Mouse (Mus musculus): ENCODE results near the gene Tpcn2. TPM values are rescaled to one million over a fixed set of nuclear protein-coding genes. Genes with fewer than 3 reads are reported as not detected.

The Tpcn2 gene
- total RNA-seq, 2 experiments from 2014 or later: 1.7 to 1.9 TPM

DNA sequence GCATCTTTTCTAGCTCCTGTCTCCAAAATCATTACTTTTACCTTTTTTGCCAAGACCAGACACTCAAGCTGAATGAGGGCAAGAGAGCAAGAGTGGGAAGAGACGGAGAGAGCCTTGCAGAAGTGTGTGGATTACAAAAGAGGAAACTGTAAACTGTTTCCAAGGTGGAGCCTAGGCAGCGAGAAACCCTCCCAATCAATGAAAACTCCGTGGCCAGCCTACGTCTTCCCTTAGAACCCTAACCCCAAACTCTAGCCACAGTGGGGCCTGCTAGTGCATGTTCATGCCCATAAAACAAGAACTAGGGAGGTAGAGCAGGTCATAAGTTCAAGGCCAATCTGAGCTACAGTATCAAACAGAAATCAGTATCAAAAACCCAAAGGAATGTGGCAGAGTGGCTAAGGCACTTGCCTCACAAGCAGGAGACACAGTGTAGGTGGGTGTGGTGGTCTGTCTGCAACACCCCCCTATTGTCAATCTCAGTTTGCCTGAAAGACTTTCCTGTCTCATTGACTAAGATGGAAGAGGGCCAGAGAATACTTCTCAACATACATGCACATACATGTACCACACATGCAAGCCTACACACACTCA is 73.2 kb downstream of the Tpcn2 start:
- DNase-seq: no peak
- intact Hi-C loops (cut with DNase I): no loop called here

GRCm38 (mm10) chr7:145208006-145208405 is 75.8 kb downstream of the Tpcn2 start, which contains the start of gene 1810010D01Rik:
1810010D01Rik (minus strand) TSS chr7:145208119.
- no peak for DNase-seq
- intact Hi-C loops (cut with DNase I): no loop called here

DNA sequence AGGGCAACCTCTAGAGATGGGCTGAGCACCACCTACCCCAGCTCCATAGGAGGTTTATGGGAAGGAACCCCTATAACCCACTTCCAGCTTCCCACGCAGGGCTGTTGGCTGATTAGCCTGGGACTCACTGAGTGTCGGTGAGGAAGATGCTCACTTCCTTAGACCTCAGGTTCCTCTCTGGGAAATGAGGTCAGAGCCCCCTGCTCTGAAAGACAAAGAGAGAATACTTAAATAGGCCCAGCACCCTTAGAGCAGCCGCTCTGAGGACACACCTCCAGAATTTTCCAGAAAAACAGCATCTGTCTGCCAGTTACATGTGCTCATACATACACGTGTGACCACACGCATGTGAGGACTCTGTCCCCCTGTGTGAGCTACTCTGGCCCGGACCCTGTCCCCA is 77.0 kb downstream of the Tpcn2 start:
- no peak for DNase-seq
- intact Hi-C loops (cut with DNase I): no loop called here

DNA sequence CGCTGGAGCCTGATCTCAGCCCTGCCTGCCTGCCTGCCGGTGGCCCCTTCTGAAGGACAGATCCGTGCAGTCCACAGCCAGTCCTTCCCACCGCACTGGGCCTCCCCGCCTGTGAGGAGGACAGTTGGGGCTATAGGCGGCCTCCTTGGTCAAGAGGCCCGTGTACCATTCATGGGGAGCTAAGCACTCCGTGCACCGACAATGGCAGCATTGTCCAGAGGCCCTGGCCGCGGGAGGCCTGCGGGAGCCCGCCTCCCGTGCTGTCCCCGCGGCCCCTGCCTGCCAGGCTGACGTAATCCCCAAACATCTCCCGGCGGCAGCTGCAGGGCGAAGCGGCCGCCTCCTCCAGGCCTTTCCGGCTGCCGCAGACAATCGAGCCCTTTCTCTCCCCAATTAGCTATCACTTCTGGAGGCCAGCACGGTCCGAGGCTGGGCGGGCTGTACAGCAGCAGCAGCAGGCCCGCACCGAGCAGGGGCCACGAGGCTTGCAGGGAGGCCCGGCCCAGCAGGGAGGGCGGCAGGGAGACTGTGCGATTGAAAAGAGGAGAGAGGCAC is 77.7 kb downstream of the Tpcn2 start:
- peak; percentile 54 to 60 for DNase-seq
- intact Hi-C loops (cut with DNase I): no loop called here

DNA sequence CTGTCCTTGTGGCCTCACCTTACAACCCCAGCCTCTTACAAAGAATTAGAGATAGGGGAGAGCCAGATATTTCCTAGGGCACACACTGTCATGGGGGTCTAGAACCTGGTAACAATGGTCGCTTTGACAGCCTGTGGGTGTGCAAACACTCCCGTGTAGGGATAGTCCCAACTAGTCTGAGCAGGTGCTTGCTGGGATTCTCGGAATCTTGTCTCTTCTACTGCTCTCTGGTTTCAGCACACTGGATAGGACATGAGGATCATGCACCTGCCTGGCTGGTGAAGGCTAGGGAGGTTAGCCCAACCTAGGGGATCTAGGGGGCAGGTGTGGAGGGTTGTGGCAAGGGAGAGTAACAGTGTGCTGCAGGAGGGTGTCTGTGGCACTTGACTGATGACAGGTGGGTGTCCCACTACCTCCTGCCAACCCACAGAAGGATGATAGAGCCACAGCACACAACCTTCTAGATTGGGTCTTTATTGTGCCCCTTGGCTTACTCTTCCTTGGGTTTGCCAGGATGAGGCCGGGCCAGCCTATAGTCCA is 78.4 kb downstream of the Tpcn2 start:
- intact Hi-C loops (cut with DNase I): no loop called here
- no peak for DNase-seq

- DNase-seq: no peak
- intact Hi-C loops (cut with DNase I): no loop called here
These were observed 84.1 kb downstream of the Tpcn2 start for GRCm38 (mm10) chr7:145199711-145200110.

- intact Hi-C loops (cut with DNase I): no loop called here
These were observed 85.5 kb downstream of the Tpcn2 start for GRCm38 (mm10) chr7:145198223-145198714.

GRCm38 (mm10) chr7:145197711-145198110 is 86.1 kb downstream of the Tpcn2 start:
- intact Hi-C loops (cut with DNase I): no loop called here
- no peak for DNase-seq

More at GRCm38 (mm10) chr7:145198223-145198714, 85.5 kb downstream of the Tpcn2 start:
- no peak for DNase-seq

DNA sequence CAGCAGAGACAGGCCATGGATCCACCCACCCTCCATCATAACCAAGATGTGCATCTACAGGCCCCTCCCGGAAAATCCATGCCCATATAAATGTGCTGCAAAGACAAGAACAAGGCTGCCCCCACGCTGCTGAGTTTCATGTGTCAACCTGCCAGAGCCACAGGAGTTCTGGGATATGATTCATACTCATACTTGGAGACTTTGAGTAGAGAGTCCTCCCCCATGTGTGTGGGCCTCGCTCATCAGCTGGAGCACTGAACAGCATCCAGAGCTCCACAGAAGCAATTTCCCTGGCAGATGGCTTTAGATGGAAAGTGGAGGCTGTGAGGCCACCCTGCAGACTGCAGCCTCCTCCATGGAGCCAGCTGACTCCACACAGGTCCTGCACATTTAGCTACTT is 86.8 kb downstream of the Tpcn2 start:
- intact Hi-C loops (cut with DNase I): no loop called here

GRCm38 (mm10) chr7:145196340-145196739 is 87.5 kb downstream of the Tpcn2 start:
- intact Hi-C loops (cut with DNase I): no loop called here
- DNase-seq: no peak

More for the DNA sequence above, 86.8 kb downstream of the Tpcn2 start:
- DNase-seq: no peak

DNA sequence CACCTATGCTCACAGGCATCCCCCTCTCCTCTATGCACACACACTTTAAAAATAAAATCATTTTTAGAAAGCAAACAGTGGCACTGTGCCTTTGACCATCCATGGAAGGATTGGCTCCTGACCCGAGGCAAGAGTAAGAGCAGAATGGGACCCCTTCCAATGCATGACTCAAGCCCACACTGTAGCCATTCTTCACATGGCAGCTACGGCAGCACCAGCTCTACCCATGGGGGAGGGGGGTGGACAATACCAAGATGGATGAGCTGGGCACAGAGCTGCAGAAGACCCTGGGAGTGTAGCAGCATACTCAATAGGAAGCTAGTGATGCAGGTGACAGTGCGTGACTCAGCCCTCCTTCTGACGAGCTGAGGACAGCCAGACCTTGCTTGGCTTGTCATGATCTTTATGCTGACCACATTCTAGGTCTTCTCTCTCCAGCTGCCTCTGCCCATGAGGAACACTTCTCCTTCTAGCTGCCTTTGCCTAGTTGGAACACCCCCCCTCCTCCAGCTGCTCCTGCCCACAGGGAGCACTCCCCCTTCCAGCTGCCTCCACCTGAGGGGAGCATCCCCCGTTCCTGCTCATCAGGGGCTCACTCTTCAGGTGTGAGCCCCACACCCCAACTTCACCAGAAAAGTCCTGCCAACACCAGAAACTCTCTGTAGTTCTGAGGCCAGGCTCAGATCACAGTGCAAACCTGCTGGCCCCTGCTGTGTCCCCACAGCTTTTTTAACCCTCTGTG is 88.5 kb downstream of the Tpcn2 start:
- intact Hi-C loops (cut with DNase I): no loop called here
- DNase-seq: no peak

DNA sequence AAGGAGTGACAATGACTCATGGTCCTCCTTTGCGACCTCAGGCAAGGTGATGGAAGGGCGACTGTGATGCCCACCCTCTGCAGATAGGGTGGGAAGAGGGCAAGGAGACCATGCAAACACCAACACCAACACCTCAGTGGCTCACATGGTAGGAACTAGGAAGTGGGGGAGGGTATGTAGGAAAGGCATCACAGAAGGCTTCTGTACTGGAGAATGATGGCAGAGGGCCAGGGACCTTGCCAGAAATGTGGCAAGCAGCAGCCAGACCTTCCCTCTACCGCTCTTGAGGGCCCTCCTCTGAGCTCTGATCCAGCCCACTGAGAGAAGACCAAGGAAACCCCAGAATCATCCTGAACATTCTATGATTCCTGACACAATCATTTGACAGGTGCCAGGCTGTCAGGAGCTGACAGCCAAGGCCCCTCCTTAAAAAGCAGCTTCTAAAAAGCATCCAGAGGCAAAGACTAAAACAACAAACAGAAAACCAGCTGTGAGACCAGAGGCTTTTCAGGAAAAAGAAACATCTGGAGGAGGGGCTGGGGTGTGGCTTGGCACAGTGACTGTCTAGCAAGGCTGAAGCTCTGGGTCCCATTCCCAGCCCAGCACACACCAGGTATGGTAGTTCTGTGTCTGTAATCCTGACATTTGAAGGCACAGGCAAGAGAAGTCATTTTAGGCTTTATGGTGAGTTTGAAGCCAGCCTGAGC is 89.2 kb downstream of the Tpcn2 start:
- no peak for DNase-seq
- intact Hi-C loops (cut with DNase I): no loop called here

- DNase-seq: peak in 1 of 2 experiments; percentile 30
- intact Hi-C loops (cut with DNase I): loop anchor here (2.0 kb wide), 1 partner anchor 254 kb away; the partner anchor contains the start of gene Ccnd1
These were observed 91.0 kb downstream of the Tpcn2 start for GRCm38 (mm10) chr7:145192836-145193235.

GRCm38 (mm10) chr7:145190520-145190919 is 93.3 kb downstream of the Tpcn2 start:
- intact Hi-C loops (cut with DNase I): no loop called here
- DNase-seq: no peak

GRCm38 (mm10) chr7:145189342-145189741 is 94.5 kb downstream of the Tpcn2 start:
- intact Hi-C loops (cut with DNase I): no loop called here
- no peak for DNase-seq

DNA sequence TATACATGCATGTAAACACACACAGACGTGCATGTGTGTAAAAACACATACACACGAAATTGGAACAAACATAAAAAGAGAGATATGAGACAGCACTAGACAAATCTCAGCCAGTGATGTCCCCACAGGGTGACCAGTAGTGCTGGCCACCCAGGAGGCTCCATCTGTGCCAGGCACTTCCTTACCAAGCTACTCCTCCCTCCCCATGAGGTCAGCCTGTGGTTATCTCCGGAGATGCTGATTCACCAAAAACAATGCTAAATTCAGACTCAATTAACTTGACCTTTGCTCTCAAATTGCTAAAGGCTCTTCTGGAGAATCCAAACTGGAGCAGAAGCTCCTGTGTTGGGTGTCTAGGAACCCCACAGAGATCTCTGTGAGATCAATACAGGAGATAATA is 96.0 kb downstream of the Tpcn2 start:
- intact Hi-C loops (cut with DNase I): no loop called here
- no peak for DNase-seq

GRCm38 (mm10) chr7:145182388-145182787 is 101.4 kb downstream of the Tpcn2 start:
- intact Hi-C loops (cut with DNase I): no loop called here
- no peak for DNase-seq

- DNase-seq: no peak
- intact Hi-C loops (cut with DNase I): no loop called here
These were observed 102.3 kb downstream of the Tpcn2 start for GRCm38 (mm10) chr7:145181376-145182034.

GRCm38 (mm10) chr7:145179691-145180091 is 104.1 kb downstream of the Tpcn2 start:
- intact Hi-C loops (cut with DNase I): no loop called here
- no peak for DNase-seq
